Mouse (Mus musculus) heart, embryonic 14.5 days (tissue): ENCODE results near the gene Ajm1. TPM values are rescaled to one million over a fixed set of nuclear protein-coding genes. Genes with fewer than 3 reads are reported as not detected.

Experiments used
- ATAC-seq: fragments of 200-750 bp; cut with Nextera tagmentation; 2 replicates; pipeline ENCODE4 v1.8.0; 2017; ENCODE audit warnings: low read depth, moderate TSS enrichment; ENCODE audit not compliant: insufficient number of reproducible peaks, insufficient read depth, low FRiP score
- H3K27ac ChIP-seq, 2 experiments: fragments of 200-500 bp in 1 of 2; fragments of 300-500 bp in 1 of 2; sonication (generic) in 1 of 2; replicated peaks in 1 of 2; 2 replicates each; pipeline ENCODE4 v1.5.1; 2012 to 2014; ENCODE audit warnings: low read depth in 2 of 2, low read length in 2 of 2, control low read depth in 1 of 2, mild to moderate bottlenecking in 1 of 2, mixed read lengths in 1 of 2; ENCODE audit not compliant: control insufficient read depth in 1 of 2, insufficient read depth in 1 of 2
- H3K27me3 ChIP-seq: fragments of 300-500 bp; sonication (generic); 2 replicates; pipeline ENCODE4 v1.6.1; 2014; ENCODE audit warnings: mild to moderate bottlenecking, low read length, control low read depth; ENCODE audit not compliant: control insufficient read depth, insufficient read depth
- H3K36me3 ChIP-seq: fragments of 300-500 bp; sonication (generic); 2 replicates; pipeline ENCODE4 v1.6.1; 2014; ENCODE audit warnings: mild to moderate bottlenecking, control low read depth, low read length, mixed read lengths; ENCODE audit not compliant: control insufficient read depth, insufficient read depth
- H3K4me1 ChIP-seq, 2 experiments: fragments of 200-500 bp in 1 of 2; fragments of 300-500 bp in 1 of 2; sonication (generic) in 1 of 2; 2 replicates each; pipeline ENCODE4 v1.6.1; 2012 to 2014; ENCODE audit warnings: low read length in 2 of 2, control low read depth in 1 of 2, mixed read lengths in 1 of 2; ENCODE audit not compliant: control insufficient read depth in 2 of 2, insufficient read depth in 2 of 2
- H3K4me2 ChIP-seq: fragments of 300-500 bp; sonication (generic); 2 replicates; pipeline ENCODE4 v1.6.1; 2014; ENCODE audit warnings: mild to moderate bottlenecking, low read length
- H3K4me3 ChIP-seq, 2 experiments: fragments of 200-500 bp in 1 of 2; fragments of 300-500 bp in 1 of 2; sonication (generic) in 1 of 2; 2 replicates each; pipeline ENCODE4 v1.5.1; 2012 to 2014; ENCODE audit warnings: low read length in 2 of 2, mild to moderate bottlenecking in 2 of 2, control low read depth in 1 of 2, low read depth in 1 of 2, moderate library complexity in 1 of 2; ENCODE audit not compliant: control insufficient read depth in 1 of 2, insufficient read depth in 1 of 2
- H3K9ac ChIP-seq: fragments of 300-500 bp; sonication (generic); 2 replicates; pipeline ENCODE4 v1.6.1; 2014; ENCODE audit warnings: mild to moderate bottlenecking, low read length
- H3K9me3 ChIP-seq: fragments of 300-500 bp; sonication (generic); 2 replicates; pipeline ENCODE4 v1.6.1; 2016; ENCODE audit warnings: low read length, control low read depth; ENCODE audit not compliant: control insufficient read depth
- WGBS: fragments of 180-500 bp; shearing (Covaris S2); extraction: QIAGEN DNeasy Blood & Tissue Kit; methylation state at CpG from one replicate; pipeline ENCODE4 v1.1.7; 2014; 5-methylcytosine and 5-hydroxymethylcytosine counted together
- polyA plus RNA-seq: library from polyadenylated mRNA; unstranded; fragments of >200 nt; fragmentation: Nextera tagmentation; extraction: Ambion mirVana; gene quantifications from 2 replicates; pipeline ENCODE4 v1.2.1, GENCODE M21; 2014

Gene Ajm1
- polyA plus RNA-seq, 1 experiment from 2014 or later = not detected

DNA sequence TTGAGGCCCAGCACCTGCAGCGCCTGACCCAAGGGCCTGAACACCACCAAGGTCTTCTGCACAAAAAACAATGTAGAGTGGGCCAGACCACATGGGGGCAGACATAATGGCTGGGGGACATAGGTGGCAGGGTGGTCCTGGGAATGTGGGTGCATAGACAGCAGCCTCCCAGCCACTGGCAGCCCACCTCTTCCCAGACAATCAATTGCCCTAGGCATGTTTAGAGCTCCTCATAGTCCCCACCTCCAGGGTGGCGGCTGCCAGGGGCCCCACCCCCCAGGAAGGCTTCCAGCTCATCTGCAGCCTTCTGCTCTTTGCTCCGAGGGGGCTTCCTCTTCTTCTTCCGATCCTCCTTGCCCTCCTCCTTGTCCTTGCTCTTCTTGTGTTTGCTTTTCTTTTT lies 2.0 kb upstream of the Ajm1 start:
- Histone ChIP-seq H3K27me3 (peaks cover 28% of the 10 kb centered on the region), H3K4me2 (no peak overlapping the region), H3K4me3 (no peak overlapping the region), H3K9ac (no peak overlapping the region), H3K27ac (no peak overlapping the region), H3K36me3 (peaks cover 59% of the 10 kb centered on the region), H3K4me1 (peaks cover 20 to 31% of the 10 kb centered on the region in 2 experiments), H3K9me3 (no peaks in the 10 kb centered on the region)
- 65% methylated on average over 3 of the region's 4 CpGs for WGBS
- ATAC-seq = no peak

GRCm38 (mm10) chr2:25583120-25583481 lies 1.5 kb upstream of the Ajm1 start:
- Histone ChIP-seq H3K27me3 (peaks cover 33% of the 10 kb centered on the region), H3K4me1 (peaks cover 21 to 35% of the 10 kb centered on the region in 2 experiments), H3K9me3 (no peaks in the 10 kb centered on the region), H3K4me3 (no peak overlapping the region), H3K4me2 (no peak overlapping the region), H3K27ac (no peak overlapping the region), H3K9ac (no peak overlapping the region), H3K36me3 (peaks cover 54% of the 10 kb centered on the region)
- ATAC-seq = no peak
- WGBS = 86% methylated on average over 6 of the region's 6 CpGs

DNA sequence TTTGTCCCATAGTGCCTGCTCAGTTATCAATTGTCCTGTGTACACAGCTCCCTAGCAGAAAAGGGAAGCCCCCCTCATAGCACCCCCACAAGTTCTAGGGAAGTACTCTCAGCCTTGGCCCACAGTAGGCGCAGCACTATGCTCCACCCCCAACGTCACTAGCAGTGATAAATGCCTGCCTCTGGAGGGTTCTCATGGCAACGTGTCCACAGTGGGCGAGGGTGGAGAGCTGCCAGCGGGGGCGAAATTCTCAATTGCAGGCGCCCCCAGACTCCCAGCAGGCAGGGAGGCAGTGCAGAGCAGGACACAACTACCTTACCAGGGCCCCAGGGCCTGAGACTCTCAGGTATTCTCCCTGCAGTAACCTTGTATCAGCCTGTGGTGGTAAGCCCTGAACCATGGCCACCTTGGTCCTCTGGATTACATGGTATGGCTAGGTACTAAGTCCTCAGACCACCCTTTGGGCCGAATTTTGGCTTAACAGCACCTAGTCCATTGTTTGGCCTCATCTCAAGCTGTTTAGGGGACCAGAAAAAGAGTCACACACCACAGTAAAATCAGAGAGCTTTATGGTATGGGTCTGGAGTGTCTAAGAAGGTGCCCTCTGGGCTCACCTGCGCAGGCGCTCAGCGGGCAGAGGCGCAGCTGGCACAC lies 1.0 kb upstream of the Ajm1 start:
- Histone ChIP-seq H3K4me2 (no peak overlapping the region), H3K4me3 (no peak overlapping the region), H3K4me1 (peaks cover 23 to 38% of the 10 kb centered on the region in 2 experiments), H3K9ac (0 out of 2 replicates have a peak overlapping the region, but pooled peaks have one; percentile 10), H3K27me3 (peaks cover 38% of the 10 kb centered on the region), H3K9me3 (no peaks in the 10 kb centered on the region), H3K36me3 (peaks cover 49% of the 10 kb centered on the region), H3K27ac (no peak overlapping the region)
- WGBS = 43% methylated on average over 12 of the region's 12 CpGs
- no peak; the same call in 1 of the 2 replicates for ATAC-seq

- Histone ChIP-seq H3K9me3 (no peaks in the 10 kb centered on the region), H3K4me1 (peaks cover 26 to 36% of the 10 kb centered on the region in 2 experiments), H3K27ac (no peak overlapping the region), H3K36me3 (peaks cover 42% of the 10 kb centered on the region), H3K4me2 (peak overlapping the region; percentile 81), H3K27me3 (peaks cover 45% of the 10 kb centered on the region), H3K9ac (no peak overlapping the region), H3K4me3 (no peak overlapping the region)
- ATAC-seq = no peak
- 28% methylated on average over 6 of the region's 6 CpGs for WGBS
Measured at GRCm38 (mm10) chr2:25581901-25582301, 344 bp upstream of the Ajm1 start.

- no peaks in the 10 kb centered on the region for H3K9me3 ChIP-seq
- H3K27ac ChIP-seq = no peak overlapping the region
- 45% methylated on average over 6 of the region's 6 CpGs for WGBS
- H3K36me3 ChIP-seq = peaks cover 31% of the 10 kb centered on the region
- H3K4me2 ChIP-seq = no peak overlapping the region
- H3K4me3 ChIP-seq = no peak overlapping the region
- no peak for ATAC-seq
- peaks cover 26 to 42% of the 10 kb centered on the region in 2 experiments for H3K4me1 ChIP-seq
- peaks cover 55% of the 10 kb centered on the region for H3K27me3 ChIP-seq
- H3K9ac ChIP-seq = no peak overlapping the region
Measured at GRCm38 (mm10) chr2:25580621-25581101, 896 bp downstream of the Ajm1 start.

DNA sequence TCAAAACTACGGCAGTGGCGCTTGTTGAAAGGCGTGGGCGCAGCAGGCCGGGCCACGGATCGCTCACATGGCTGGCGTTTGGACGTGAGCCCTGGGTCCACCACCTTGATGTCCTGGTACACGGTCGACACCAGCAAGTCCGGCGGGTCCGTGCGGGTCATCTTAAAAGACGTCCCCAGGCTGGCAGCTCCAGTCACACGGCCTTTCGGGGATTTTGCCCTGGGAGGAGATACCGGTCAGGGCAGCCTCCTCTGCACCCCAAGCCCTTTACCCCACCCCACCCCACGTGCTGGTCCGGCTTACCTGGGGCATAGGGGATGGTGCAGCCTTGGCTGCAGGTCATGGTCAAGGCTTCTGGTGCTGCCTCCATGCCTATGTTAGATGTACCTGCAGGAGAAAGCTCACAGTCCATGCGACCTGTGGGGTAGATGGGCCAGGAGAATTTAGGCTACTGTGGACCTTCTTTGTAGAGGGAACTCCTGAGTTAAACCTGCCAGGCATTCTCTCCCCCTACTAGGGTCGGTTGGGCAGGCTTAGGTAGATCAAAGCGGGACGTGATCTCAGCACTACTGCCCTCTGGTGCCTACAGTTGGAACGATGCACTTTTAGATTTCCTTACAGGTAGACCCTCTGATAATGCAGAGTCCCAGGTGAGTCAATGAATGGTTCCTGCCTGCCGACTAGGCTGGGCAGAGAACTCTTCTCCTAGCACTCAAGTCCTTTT lies 1.7 kb downstream of the Ajm1 start:
- peaks cover 55% of the 10 kb centered on the region for H3K27me3 ChIP-seq
- peaks cover 30 to 46% of the 10 kb centered on the region in 2 experiments for H3K4me1 ChIP-seq
- peak overlapping the region; percentile 52 for H3K4me2 ChIP-seq
- ATAC-seq = no peak
- WGBS = 4% methylated on average over 27 of the region's 27 CpGs
- H3K36me3 ChIP-seq = peaks cover 23% of the 10 kb centered on the region
- H3K27ac ChIP-seq = no peak overlapping the region
- no peaks in the 10 kb centered on the region for H3K9me3 ChIP-seq
- no peak overlapping the region for H3K9ac ChIP-seq
- peak overlapping the region; percentile 1 to 24; a peak in 2 of 4 replicates for H3K4me3 ChIP-seq

DNA sequence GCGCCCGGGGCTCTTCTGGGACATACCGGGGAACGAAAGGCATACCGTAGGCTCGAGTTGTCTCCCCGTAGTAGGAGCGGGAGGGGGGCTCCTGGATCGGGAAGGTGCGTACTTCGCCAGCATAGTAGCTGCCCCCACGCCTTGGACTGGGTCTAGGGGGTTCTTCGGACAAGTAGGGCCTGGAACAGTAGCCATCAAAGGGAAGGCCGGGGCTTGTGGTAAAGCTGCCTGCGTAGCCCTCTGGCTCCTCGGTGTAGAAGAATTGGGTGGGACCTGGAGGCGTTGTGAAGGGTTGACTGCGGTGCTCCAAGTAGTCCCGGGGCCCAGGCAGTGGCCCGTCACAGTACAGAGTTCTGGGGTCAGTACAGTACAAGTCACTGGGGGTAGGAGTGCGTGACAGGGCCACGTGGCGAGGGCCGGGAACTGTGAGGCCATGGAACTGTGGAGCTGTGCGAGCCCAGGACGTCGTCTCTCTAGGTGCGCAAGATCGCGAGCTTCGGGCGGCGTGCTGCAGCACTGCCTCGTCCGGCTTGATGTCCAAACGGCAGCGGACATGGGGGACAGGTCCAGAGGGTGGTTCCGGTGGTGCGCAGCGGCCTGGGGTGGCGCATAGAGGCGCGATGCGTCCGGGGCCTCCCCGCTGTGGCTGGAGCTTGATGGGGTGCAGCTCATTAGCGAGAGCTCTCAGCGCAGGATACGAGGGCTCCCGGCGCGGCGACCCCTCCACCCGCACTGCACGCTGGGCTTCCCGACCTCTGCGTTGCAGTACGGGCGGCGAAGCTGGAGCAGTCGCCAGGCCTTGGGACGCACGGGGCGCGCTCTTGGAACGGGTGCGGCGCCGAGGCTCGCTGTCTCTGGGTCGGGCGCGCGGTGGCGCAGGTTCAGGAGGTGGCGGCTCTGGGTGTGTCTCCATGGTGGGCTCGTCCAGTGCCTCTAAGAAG lies 2.5 kb downstream of the Ajm1 start:
- Histone ChIP-seq H3K9me3 (no peaks in the 10 kb centered on the region), H3K4me3 (peak overlapping the region; percentile 1 to 29; a peak in 2 of 4 replicates), H3K27ac (no peak overlapping the region), H3K9ac (no peak overlapping the region), H3K36me3 (peaks cover 15% of the 10 kb centered on the region), H3K4me2 (peak overlapping the region; percentile 52), H3K4me1 (peaks cover 30 to 46% of the 10 kb centered on the region in 2 experiments), H3K27me3 (peaks cover 55% of the 10 kb centered on the region)
- no peak for ATAC-seq
- WGBS = 5% methylated on average over 77 of the region's 77 CpGs
